Mouse (Mus musculus): Measurements from ENCODE around the gene AB124611. TPM values are rescaled to one million over a fixed set of nuclear protein-coding genes. Genes with fewer than 3 reads are reported as not detected.
"Not testable (repeated sequence)": the region's sequence is repeated elsewhere in the genome, so short reads cannot be mapped to it uniquely, and the experiment has no call there.

Gene AB124611
- polyA plus RNA-seq, 1 experiment from 2014 or later = 5.6 TPM

DNA sequence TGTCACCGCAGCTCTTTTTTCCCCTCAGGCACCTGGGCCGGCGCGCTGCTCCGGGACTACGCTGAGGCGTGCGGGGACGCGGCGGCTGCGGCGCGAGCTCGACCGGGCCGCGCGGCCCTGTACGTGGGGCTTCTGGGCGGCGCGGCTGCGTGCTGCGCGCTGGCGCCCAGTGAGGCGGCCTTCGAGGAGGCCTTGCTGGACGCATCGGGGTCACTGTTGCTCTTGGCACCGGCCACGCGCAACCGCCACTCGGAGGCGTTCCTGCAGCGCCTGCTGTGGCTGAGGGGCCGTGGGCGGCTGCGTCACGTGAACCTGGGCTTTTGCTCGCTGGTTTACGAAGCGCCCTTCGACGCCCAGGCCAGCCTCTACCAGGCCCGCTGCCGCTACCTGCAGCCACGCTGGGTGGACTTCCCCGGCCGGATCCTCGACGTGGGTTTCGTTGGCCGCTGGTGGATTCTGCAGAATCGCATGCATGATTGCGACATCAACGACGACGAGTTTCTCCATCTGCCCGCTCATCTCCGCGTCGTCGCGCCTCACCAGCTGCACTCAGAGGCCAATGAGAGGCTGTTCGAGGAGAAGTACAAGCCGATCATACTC lies 67.2 kb downstream of the AB124611 start:
- Histone ChIP-seq H3K4me1 (replicated peaks; ENCODE audit: control insufficient read depth, insufficient read depth, low read length) (peaks cover 10% of the 10 kb centered on the region; the same call in 1 of the 2 replicates), H3K9ac (ENCODE audit: low read length) (peak overlapping the region; percentile 88), H3K4me2 (ENCODE audit: low read depth, low read length, severe bottlenecking) (peak overlapping the region; percentile 90), H3K27ac (ENCODE audit: low read depth, low read length) (peak overlapping the region; percentile 42; the same call in 1 of the 2 replicates), H3K4me3 (ENCODE audit: low read depth, low read length) (peak overlapping the region; percentile 93), H3K9me3 (ENCODE audit: control insufficient read depth, low read length) (no peaks in the 10 kb centered on the region), H3K36me3 (ENCODE audit: control insufficient read depth, insufficient read depth, low read length) (peaks cover 2% of the 10 kb centered on the region), H3K27me3 (ENCODE audit: control insufficient read depth, insufficient read depth, low read length) (no peaks in the 10 kb centered on the region)
- DNase-seq (ENCODE audit: low spot score) (peak; percentile 67), ATAC-seq (replicated peaks; ENCODE audit: low FRiP score) (no peak; the same call in 1 of the 2 replicates)
- 2% methylated on average over 67 of the region's 69 CpGs for WGBS

DNA sequence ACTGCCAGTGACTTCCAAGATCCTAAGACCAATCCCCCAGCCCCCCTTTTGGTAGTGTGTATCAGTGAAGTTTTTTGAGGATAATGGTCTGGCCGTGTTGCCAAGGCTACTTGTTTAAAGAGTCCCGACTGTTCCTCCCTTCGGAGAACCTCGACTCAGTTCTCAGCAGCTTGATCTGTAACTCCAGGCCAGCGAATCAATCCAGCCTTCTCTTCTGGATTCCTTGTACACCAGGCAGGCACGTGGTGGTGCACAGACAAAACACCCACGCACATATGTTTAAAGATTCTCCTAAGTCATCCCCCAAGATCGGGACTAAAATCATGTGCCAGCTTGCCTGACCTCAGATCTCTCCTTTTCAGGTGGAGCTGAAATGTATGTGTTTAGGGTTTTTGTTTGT lies 68.4 kb downstream of the AB124611 start:
- H3K27me3 ChIP-seq (ENCODE audit: control insufficient read depth, insufficient read depth, low read length); DNase-seq (ENCODE audit: low spot score); H3K9ac ChIP-seq (ENCODE audit: low read length); ATAC-seq (replicated peaks; ENCODE audit: low FRiP score); H3K36me3 ChIP-seq (ENCODE audit: control insufficient read depth, insufficient read depth, low read length); H3K4me3 ChIP-seq (ENCODE audit: low read depth, low read length); H3K27ac ChIP-seq (ENCODE audit: low read depth, low read length); H3K9me3 ChIP-seq (ENCODE audit: control insufficient read depth, low read length); H3K4me1 ChIP-seq (replicated peaks; ENCODE audit: control insufficient read depth, insufficient read depth, low read length): not testable (repeated sequence)
- H3K4me2 ChIP-seq (ENCODE audit: low read depth, low read length, severe bottlenecking) = peak overlapping the region; percentile 90; the same call in 1 of the 2 replicates
- WGBS = 93% methylated on average over 8 of the region's 8 CpGs

DNA sequence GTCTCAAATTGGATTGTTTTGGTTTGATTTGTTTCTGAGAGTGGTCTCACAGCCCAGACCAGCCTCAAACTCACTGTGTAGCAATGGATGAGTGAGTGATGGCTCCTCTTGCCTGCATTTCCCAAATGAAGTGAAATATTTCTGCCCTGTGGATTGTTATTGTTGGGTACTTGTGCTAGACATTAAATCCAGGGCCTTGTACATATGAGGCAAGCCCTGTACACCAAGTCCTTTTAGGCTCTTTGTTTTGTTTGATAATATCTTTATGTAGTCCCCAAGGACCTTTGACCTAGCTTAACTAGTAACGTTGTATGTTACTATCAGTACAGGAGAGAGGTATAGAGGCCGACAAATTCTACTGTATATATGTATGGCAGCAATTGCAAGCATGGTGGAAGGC lies 68.9 kb downstream of the AB124611 start:
- ATAC-seq (replicated peaks; ENCODE audit: low FRiP score) = no peak
- no peak overlapping the region for H3K4me2 ChIP-seq (ENCODE audit: low read depth, low read length, severe bottlenecking)
- 91% methylated on average over 2 of the region's 2 CpGs for WGBS
- peaks cover 10% of the 10 kb centered on the region; the same call in 1 of the 2 replicates for H3K4me1 ChIP-seq (replicated peaks; ENCODE audit: control insufficient read depth, insufficient read depth, low read length)
- DNase-seq (ENCODE audit: low spot score) = no peak
- H3K9ac ChIP-seq (ENCODE audit: low read length) = no peak overlapping the region
- no peak overlapping the region for H3K27ac ChIP-seq (ENCODE audit: low read depth, low read length)
- no peaks in the 10 kb centered on the region; the same call in 1 of the 2 replicates for H3K36me3 ChIP-seq (ENCODE audit: control insufficient read depth, insufficient read depth, low read length)
- no peaks in the 10 kb centered on the region for H3K9me3 ChIP-seq (ENCODE audit: control insufficient read depth, low read length)
- H3K27me3 ChIP-seq (ENCODE audit: control insufficient read depth, insufficient read depth, low read length) = no peaks in the 10 kb centered on the region
- no peak overlapping the region for H3K4me3 ChIP-seq (ENCODE audit: low read depth, low read length)

Small RNAs within 50 kb of the gene (microRNA-seq; reads per million reads assigned to microRNA genes)
- gene Mir199a-1 (ENCODE audit: insufficient number of aligned reads) = 5.9 reads per million

Other genes with a start within 250 kb of the AB124611 start
- gene Kri1, start 238.2 kb upstream of the AB124611 start, polyA plus RNA-seq (2014; fragmentation: Nextera tagmentation; extraction: Ambion mirVana) = 16.3 and 22.3 TPM in 2 replicates
- gene Cdkn2d, start 234.8 kb upstream of the AB124611 start, polyA plus RNA-seq (2014; fragmentation: Nextera tagmentation; extraction: Ambion mirVana) = 58.6 and 60.8 TPM in 2 replicates
- 1.4 and 2.6 TPM in 2 replicates for gene Ap1m2, start 213.8 kb upstream of the AB124611 start, polyA plus RNA-seq (2014; fragmentation: Nextera tagmentation; extraction: Ambion mirVana)
- 71.0 and 76.3 TPM in 2 replicates for gene Slc44a2, start 205.5 kb upstream of the AB124611 start, polyA plus RNA-seq (2014; fragmentation: Nextera tagmentation; extraction: Ambion mirVana)
- gene Ilf3, start 158.3 kb upstream of the AB124611 start, polyA plus RNA-seq (2014; fragmentation: Nextera tagmentation; extraction: Ambion mirVana) = 295 and 297 TPM in 2 replicates
- gene Qtrt1, start 114.3 kb upstream of the AB124611 start, polyA plus RNA-seq (2014; fragmentation: Nextera tagmentation; extraction: Ambion mirVana) = 58.2 and 61.5 TPM in 2 replicates
- 72.8 and 74.0 TPM in 2 replicates for gene Dnm2, start 101.3 kb upstream of the AB124611 start, polyA plus RNA-seq (2014; fragmentation: Nextera tagmentation; extraction: Ambion mirVana)
- 83.1 and 83.5 TPM in 2 replicates for gene Tmed1, start 15.9 kb upstream of the AB124611 start, polyA plus RNA-seq (2014; fragmentation: Nextera tagmentation; extraction: Ambion mirVana)
- gene Carm1, start 20.7 kb downstream of the AB124611 start, polyA plus RNA-seq (2014; fragmentation: Nextera tagmentation; extraction: Ambion mirVana) = 78.0 and 93.0 TPM in 2 replicates
- gene Timm29, start 66.5 kb downstream of the AB124611 start, polyA plus RNA-seq (2014; fragmentation: Nextera tagmentation; extraction: Ambion mirVana) = 51.0 and 57.5 TPM in 2 replicates
- 15.5 and 16.0 TPM in 2 replicates for gene Yipf2, start 66.7 kb downstream of the AB124611 start, polyA plus RNA-seq (2014; fragmentation: Nextera tagmentation; extraction: Ambion mirVana)
- gene Smarca4, start 90.0 kb downstream of the AB124611 start, polyA plus RNA-seq (2014; fragmentation: Nextera tagmentation; extraction: Ambion mirVana) = 191 and 197 TPM in 2 replicates
- gene Ldlr, start 197.3 kb downstream of the AB124611 start, polyA plus RNA-seq (2014; fragmentation: Nextera tagmentation; extraction: Ambion mirVana) = 23.2 and 23.7 TPM in 2 replicates
- gene Spc24, start 234.1 kb downstream of the AB124611 start, polyA plus RNA-seq (2014; fragmentation: Nextera tagmentation; extraction: Ambion mirVana) = 138 and 162 TPM in 2 replicates

Data from forebrain, embryonic 11.5 days (tissue).